Mouse (Mus musculus): Measurements from ENCODE around the gene Tmem182. TPM values are rescaled to one million over a fixed set of nuclear protein-coding genes. Genes with fewer than 3 reads are reported as not detected.

The Tmem182 gene
- 0.11 and 0.71 TPM in 2 replicates for polyA plus RNA-seq (2015; fragmentation: Nextera tagmentation; extraction: Ambion mirVana)

GRCm38 (mm10) chr1:40805351-40805750, at the start of gene Tmem182:
Tmem182 (plus strand) TSS chr1:40805601.
- WGBS = 80% methylated on average over 9 of the region's 9 CpGs
- H3K4me3 ChIP-seq (ENCODE audit: low read length) = no peak within 1 kb of the TSS

GRCm38 (mm10) chr1:40759751-40760445, 45.5 kb upstream of the Tmem182 start:
- Histone ChIP-seq H3K9me3 (ENCODE audit: control insufficient read depth, low read length) (no peaks in the 10 kb centered on the region), H3K36me3 (ENCODE audit: control insufficient read depth, insufficient read depth, low read length) (no peaks in the 10 kb centered on the region), H3K27me3 (replicated peaks; ENCODE audit: control insufficient read depth, insufficient read depth, low read length) (no peaks in the 10 kb centered on the region), H3K4me3 (ENCODE audit: low read length) (no peak overlapping the region), H3K4me2 (ENCODE audit: low read length) (no peak overlapping the region), H3K27ac (ENCODE audit: low read depth, low read length) (no peak overlapping the region), H3K4me1 (ENCODE audit: control insufficient read depth, insufficient read depth, low read depth, low read length) (no peaks in the 10 kb centered on the region), H3K9ac (ENCODE audit: low read depth, low read length) (no peak overlapping the region)
- 90% methylated on average over 6 of the region's 6 CpGs for WGBS
- no peak for ATAC-seq

More at GRCm38 (mm10) chr1:40805351-40805750, at the start of gene Tmem182:
- no peaks in the 10 kb centered on the region for H3K9me3 ChIP-seq (ENCODE audit: control insufficient read depth, low read length)
- no peak within 1 kb of the TSS for H3K9ac ChIP-seq (ENCODE audit: low read depth, low read length)
- no peak within 1 kb of the TSS for H3K27ac ChIP-seq (ENCODE audit: low read depth, low read length)
- H3K4me2 ChIP-seq (ENCODE audit: low read length) = no peak within 1 kb of the TSS
- no peak for ATAC-seq
- no peaks in the 10 kb centered on the region for H3K4me1 ChIP-seq (ENCODE audit: control insufficient read depth, insufficient read depth, low read depth, low read length)
- H3K27me3 ChIP-seq (replicated peaks; ENCODE audit: control insufficient read depth, insufficient read depth, low read length) = no peaks in the 10 kb centered on the region
- no peaks in the 10 kb centered on the region for H3K36me3 ChIP-seq (ENCODE audit: control insufficient read depth, insufficient read depth, low read length)

GRCm38 (mm10) chr1:40764042-40764441, 41.4 kb upstream of the Tmem182 start:
- no peaks in the 10 kb centered on the region for H3K27me3 ChIP-seq (replicated peaks; ENCODE audit: control insufficient read depth, insufficient read depth, low read length)
- no peak overlapping the region for H3K4me2 ChIP-seq (ENCODE audit: low read length)
- ATAC-seq = no peak
- no peak overlapping the region for H3K9ac ChIP-seq (ENCODE audit: low read depth, low read length)
- no peaks in the 10 kb centered on the region for H3K9me3 ChIP-seq (ENCODE audit: control insufficient read depth, low read length)
- no peaks in the 10 kb centered on the region for H3K36me3 ChIP-seq (ENCODE audit: control insufficient read depth, insufficient read depth, low read length)
- no peak overlapping the region for H3K27ac ChIP-seq (ENCODE audit: low read depth, low read length)
- no peak overlapping the region for H3K4me3 ChIP-seq (ENCODE audit: low read length)
- H3K4me1 ChIP-seq (ENCODE audit: control insufficient read depth, insufficient read depth, low read depth, low read length) = no peaks in the 10 kb centered on the region
- 68% methylated on average over 1 of the region's 1 CpGs for WGBS

GRCm38 (mm10) chr1:40764701-40765275, 40.6 kb upstream of the Tmem182 start:
- H3K4me2 ChIP-seq (ENCODE audit: low read length) = no peak overlapping the region
- H3K27me3 ChIP-seq (replicated peaks; ENCODE audit: control insufficient read depth, insufficient read depth, low read length) = no peaks in the 10 kb centered on the region
- H3K9me3 ChIP-seq (ENCODE audit: control insufficient read depth, low read length) = no peaks in the 10 kb centered on the region
- H3K36me3 ChIP-seq (ENCODE audit: control insufficient read depth, insufficient read depth, low read length) = no peaks in the 10 kb centered on the region
- 90% methylated on average over 15 of the region's 15 CpGs for WGBS
- H3K9ac ChIP-seq (ENCODE audit: low read depth, low read length) = no peak overlapping the region
- H3K4me1 ChIP-seq (ENCODE audit: control insufficient read depth, insufficient read depth, low read depth, low read length) = no peaks in the 10 kb centered on the region
- no peak for ATAC-seq
- no peak overlapping the region for H3K27ac ChIP-seq (ENCODE audit: low read depth, low read length)
- no peak overlapping the region for H3K4me3 ChIP-seq (ENCODE audit: low read length)

DNA sequence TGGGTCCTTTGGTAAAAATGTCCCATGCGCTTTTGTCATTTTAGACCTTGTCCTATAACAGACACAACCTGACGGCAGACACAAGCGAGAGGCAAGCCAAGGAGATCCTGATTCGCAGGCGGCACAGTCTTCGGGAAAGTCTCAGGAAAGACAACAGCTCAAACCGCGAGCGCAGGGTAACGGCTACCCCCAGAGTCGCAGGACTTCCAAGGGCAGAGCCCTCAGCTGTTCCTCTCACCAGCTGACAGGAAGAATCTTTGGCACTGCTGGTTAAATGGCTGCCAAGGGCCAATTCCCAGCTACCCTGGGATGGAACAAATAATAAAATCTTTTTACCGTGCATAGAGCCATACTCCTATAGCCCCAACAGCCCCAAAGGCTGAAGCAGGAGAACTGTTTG, 39.9 kb upstream of the Tmem182 start:
- WGBS = 90% methylated on average over 12 of the region's 12 CpGs
- no peaks in the 10 kb centered on the region for H3K4me1 ChIP-seq (ENCODE audit: control insufficient read depth, insufficient read depth, low read depth, low read length)
- H3K27ac ChIP-seq (ENCODE audit: low read depth, low read length) = no peak overlapping the region
- no peak overlapping the region for H3K9ac ChIP-seq (ENCODE audit: low read depth, low read length)
- H3K9me3 ChIP-seq (ENCODE audit: control insufficient read depth, low read length) = no peaks in the 10 kb centered on the region
- ATAC-seq = no peak
- no peak overlapping the region for H3K4me2 ChIP-seq (ENCODE audit: low read length)
- no peak overlapping the region for H3K4me3 ChIP-seq (ENCODE audit: low read length)
- no peaks in the 10 kb centered on the region for H3K27me3 ChIP-seq (replicated peaks; ENCODE audit: control insufficient read depth, insufficient read depth, low read length)
- H3K36me3 ChIP-seq (ENCODE audit: control insufficient read depth, insufficient read depth, low read length) = no peaks in the 10 kb centered on the region

DNA sequence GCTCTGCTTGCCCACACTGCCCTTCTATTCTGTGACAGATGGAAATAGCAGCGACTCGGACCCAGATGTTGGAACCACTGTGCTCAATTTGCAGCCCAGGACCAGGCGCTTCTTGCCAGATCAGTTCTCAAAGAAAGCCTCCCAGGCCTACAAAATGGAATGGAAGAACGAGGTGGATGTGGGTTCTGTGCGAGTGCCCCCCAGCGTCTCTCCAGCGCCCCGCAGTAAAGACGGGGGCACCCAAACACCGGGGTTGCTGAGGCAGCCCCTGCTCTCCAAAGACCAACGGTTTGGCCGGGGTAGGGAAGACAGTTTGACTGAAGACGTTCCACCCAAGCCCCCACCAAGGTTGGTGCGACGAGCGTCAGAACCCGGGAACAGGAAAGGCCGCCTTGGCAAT, 37.8 kb upstream of the Tmem182 start:
- Histone ChIP-seq H3K9ac (ENCODE audit: low read depth, low read length) (no peak overlapping the region), H3K4me1 (ENCODE audit: control insufficient read depth, insufficient read depth, low read depth, low read length) (no peaks in the 10 kb centered on the region), H3K36me3 (ENCODE audit: control insufficient read depth, insufficient read depth, low read length) (no peaks in the 10 kb centered on the region), H3K4me3 (ENCODE audit: low read length) (no peak overlapping the region), H3K27me3 (replicated peaks; ENCODE audit: control insufficient read depth, insufficient read depth, low read length) (no peaks in the 10 kb centered on the region), H3K4me2 (ENCODE audit: low read length) (no peak overlapping the region), H3K9me3 (ENCODE audit: control insufficient read depth, low read length) (no peaks in the 10 kb centered on the region), H3K27ac (ENCODE audit: low read depth, low read length) (no peak overlapping the region)
- 90% methylated on average over 18 of the region's 18 CpGs for whole genome bisulfite sequencing
- ATAC-seq = no peak

DNA sequence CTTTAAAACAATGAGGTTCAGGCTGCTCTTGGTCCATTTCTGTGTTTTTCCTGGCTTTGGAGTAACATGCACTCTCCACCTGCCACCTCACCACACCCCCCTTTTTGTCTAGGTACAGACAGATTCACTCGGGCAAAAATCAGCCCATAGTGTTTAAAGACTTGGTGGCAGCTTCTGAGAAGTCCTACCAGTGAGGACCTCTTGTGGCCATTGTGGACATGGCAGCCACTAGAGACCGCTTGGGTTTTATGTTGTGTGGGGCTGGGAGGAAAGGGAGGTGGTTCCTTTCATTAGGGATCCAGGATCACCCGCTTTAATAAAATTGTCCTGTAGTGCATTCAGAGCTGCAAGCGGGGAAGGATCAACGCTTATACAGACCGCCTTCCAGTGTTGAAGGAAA, 36.8 kb upstream of the Tmem182 start:
- Histone ChIP-seq H3K9ac (ENCODE audit: low read depth, low read length) (no peak overlapping the region), H3K9me3 (ENCODE audit: control insufficient read depth, low read length) (no peaks in the 10 kb centered on the region), H3K27me3 (replicated peaks; ENCODE audit: control insufficient read depth, insufficient read depth, low read length) (no peaks in the 10 kb centered on the region), H3K27ac (ENCODE audit: low read depth, low read length) (no peak overlapping the region), H3K4me3 (ENCODE audit: low read length) (no peak overlapping the region), H3K36me3 (ENCODE audit: control insufficient read depth, insufficient read depth, low read length) (peaks cover under 1% of the 10 kb centered on the region; the same call in 1 of the 2 replicates), H3K4me2 (ENCODE audit: low read length) (no peak overlapping the region), H3K4me1 (ENCODE audit: control insufficient read depth, insufficient read depth, low read depth, low read length) (no peaks in the 10 kb centered on the region)
- ATAC-seq = peak; percentile 11; the same call in 1 of the 2 replicates
- WGBS = 30% methylated on average over 6 of the region's 6 CpGs

DNA sequence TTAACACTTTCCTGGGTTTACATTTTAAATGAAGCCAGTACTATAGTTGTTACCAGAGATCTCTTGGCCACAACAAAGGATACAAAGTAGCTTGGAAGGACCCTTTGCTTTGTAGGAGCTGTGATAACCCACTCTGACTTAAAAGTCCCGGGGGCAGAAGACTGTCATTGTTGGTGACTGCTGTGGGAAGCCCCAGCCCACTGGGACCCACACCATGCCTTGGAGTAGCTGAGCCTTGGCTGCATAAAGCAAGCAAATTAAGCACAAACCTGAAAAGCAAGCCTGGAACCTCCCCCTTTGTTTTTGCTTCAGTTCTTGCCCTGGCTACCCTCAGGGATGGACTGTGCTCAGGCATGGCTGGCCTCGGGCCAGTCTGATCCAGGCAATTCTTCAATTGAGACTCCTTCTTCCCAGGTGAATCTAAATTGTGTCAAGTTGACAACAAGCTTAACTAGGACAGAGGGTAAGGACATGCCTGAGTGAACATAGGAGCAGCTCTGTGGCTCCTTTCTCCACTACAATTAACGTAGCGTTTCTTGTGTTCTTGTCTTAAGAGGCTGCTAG, 36.0 kb upstream of the Tmem182 start:
- H3K4me2 ChIP-seq (ENCODE audit: low read length) = no peak overlapping the region
- H3K9ac ChIP-seq (ENCODE audit: low read depth, low read length) = no peak overlapping the region
- H3K4me1 ChIP-seq (ENCODE audit: control insufficient read depth, insufficient read depth, low read depth, low read length) = no peaks in the 10 kb centered on the region
- no peak overlapping the region for H3K27ac ChIP-seq (ENCODE audit: low read depth, low read length)
- H3K4me3 ChIP-seq (ENCODE audit: low read length) = no peak overlapping the region
- no peaks in the 10 kb centered on the region for H3K9me3 ChIP-seq (ENCODE audit: control insufficient read depth, low read length)
- H3K27me3 ChIP-seq (replicated peaks; ENCODE audit: control insufficient read depth, insufficient read depth, low read length) = no peaks in the 10 kb centered on the region
- peak; percentile 50 for ATAC-seq
- H3K36me3 ChIP-seq (ENCODE audit: control insufficient read depth, insufficient read depth, low read length) = peaks cover 6% of the 10 kb centered on the region; the same call in 1 of the 2 replicates
- WGBS = 52% methylated on average over 4 of the region's 4 CpGs

DNA sequence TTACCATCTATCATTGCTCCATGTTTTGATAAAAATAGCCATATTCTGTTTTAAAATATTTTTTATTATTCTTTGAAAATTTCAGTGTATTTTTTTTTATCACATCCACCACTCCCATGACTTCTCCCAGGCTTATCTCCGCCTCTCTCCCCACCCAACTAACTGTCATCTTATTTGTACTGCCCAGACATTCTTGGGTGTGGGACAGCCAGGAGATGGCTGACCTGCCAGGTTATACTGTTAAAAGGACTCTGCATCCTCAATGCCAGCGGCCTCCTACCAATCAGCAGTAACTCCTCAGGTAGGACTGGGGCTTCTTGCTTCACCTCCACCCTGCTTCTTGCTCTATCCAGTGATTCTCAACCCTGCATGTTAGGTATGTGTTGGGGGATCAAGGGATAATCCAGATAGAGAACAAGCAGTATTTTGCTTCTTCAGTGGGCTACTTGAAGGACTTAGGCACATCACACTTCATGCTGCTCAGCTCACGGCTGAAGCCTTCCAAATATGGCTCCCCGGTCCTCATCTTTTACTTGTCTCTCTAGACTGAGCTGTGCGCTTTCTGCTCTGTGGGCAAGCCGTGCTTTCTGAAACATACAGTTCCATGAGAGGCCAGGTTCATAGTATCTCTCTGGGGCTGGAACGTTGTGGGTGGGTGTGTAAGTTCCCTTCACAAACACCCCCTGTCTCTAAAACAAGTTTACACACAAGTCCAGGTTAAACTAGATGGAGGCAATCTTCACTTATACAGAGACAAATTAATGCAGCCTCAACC, 34.0 kb upstream of the Tmem182 start:
- H3K9ac ChIP-seq (ENCODE audit: low read depth, low read length) = no peak overlapping the region
- no peak overlapping the region for H3K4me2 ChIP-seq (ENCODE audit: low read length)
- H3K36me3 ChIP-seq (ENCODE audit: control insufficient read depth, insufficient read depth, low read length) = peaks cover 6% of the 10 kb centered on the region; the same call in 1 of the 2 replicates
- no peak overlapping the region for H3K27ac ChIP-seq (ENCODE audit: low read depth, low read length)
- no peak for ATAC-seq
- H3K4me1 ChIP-seq (ENCODE audit: control insufficient read depth, insufficient read depth, low read depth, low read length) = no peaks in the 10 kb centered on the region
- 93% methylated on average over 7 of the region's 7 CpGs for WGBS
- no peak overlapping the region for H3K4me3 ChIP-seq (ENCODE audit: low read length)
- H3K9me3 ChIP-seq (ENCODE audit: control insufficient read depth, low read length) = no peaks in the 10 kb centered on the region
- H3K27me3 ChIP-seq (replicated peaks; ENCODE audit: control insufficient read depth, insufficient read depth, low read length) = no peaks in the 10 kb centered on the region

All from hindbrain, embryonic 16.5 days (tissue).